Mouse (Mus musculus) CH12.LX (cell line): ENCODE results near the gene Brd3. TPM values are rescaled to one million over a fixed set of nuclear protein-coding genes. Genes with fewer than 3 reads are reported as not detected.

Experiments used
- DNase-seq: peaks from one replicate; pipeline ENCODE4 v3.0.0-alpha.2; 2013; ENCODE audit errors: extremely low read depth
- H3K27ac ChIP-seq: 2 replicates; pipeline ENCODE4 v1.5.1; 2012; ENCODE audit warnings: low read depth, mild to moderate bottlenecking, control low read depth, moderate library complexity; ENCODE audit not compliant: insufficient read depth
- H3K27me3 ChIP-seq: replicated peaks from 2 replicates; pipeline ENCODE3; 2012; ENCODE audit warnings: inconsistent platforms
- H3K36me3 ChIP-seq, 2 experiments: replicated peaks in 1 of 2; 2 replicates each; pipeline versions ENCODE3 to v1.6.1; 2012; ENCODE audit warnings: inconsistent platforms in 1 of 2, low read length in 1 of 2, mild to moderate bottlenecking in 1 of 2, mixed read lengths in 1 of 2, moderate library complexity in 1 of 2; ENCODE audit not compliant: control insufficient read depth in 1 of 2, insufficient read depth in 1 of 2
- H3K4me1 ChIP-seq, 2 experiments: 2 replicates each; pipeline ENCODE4 v1.6.1; 2012; ENCODE audit warnings: inconsistent platforms in 1 of 2, moderate library complexity in 1 of 2; ENCODE audit not compliant: insufficient read depth in 2 of 2, control insufficient read depth in 1 of 2
- H3K4me2 ChIP-seq: 2 replicates; pipeline ENCODE4 v1.6.1; 2012; ENCODE audit warnings: low read depth, mild to moderate bottlenecking, control low read depth; ENCODE audit not compliant: poor library complexity, insufficient read depth, severe bottlenecking
- H3K4me3 ChIP-seq, 3 experiments: fragments of 150-350 bp in 1 of 3; sonication (generic) in 1 of 3; replicated peaks in 1 of 3; 2 replicates each; pipeline versions ENCODE3 to v1.5.1; 2011 to 2012; ENCODE audit warnings: low read depth in 2 of 3, low read length in 2 of 3, mild to moderate bottlenecking in 2 of 3, moderate library complexity in 2 of 3, control low read depth in 1 of 3, improper control_type of control experiment in 1 of 3, inconsistent platforms in 1 of 3, mixed read lengths in 1 of 3; ENCODE audit not compliant: poor library complexity in 1 of 3
- H3K79me2 ChIP-seq: replicated peaks from 2 replicates; pipeline ENCODE4 v1.6.1; 2012; ENCODE audit warnings: mild to moderate bottlenecking, moderate library complexity; ENCODE audit not compliant: control insufficient read depth, poor library complexity, insufficient read depth, severe bottlenecking; ENCODE audit errors: extremely low read depth
- H3K9ac ChIP-seq: 2 replicates; pipeline ENCODE4 v1.6.1; 2012; ENCODE audit warnings: low read depth, mild to moderate bottlenecking, control low read depth, moderate library complexity; ENCODE audit not compliant: insufficient read depth
- H3K9me3 ChIP-seq: replicated peaks from 2 replicates; pipeline ENCODE3; 2012; ENCODE audit warnings: low read length, inconsistent platforms, mixed read lengths
- BHLHE40 ChIP-seq: IDR thresholded peaks from 2 replicates; pipeline ENCODE4 v1.6.1; 2011; ENCODE audit warnings: mild to moderate bottlenecking, low read depth, low read length, improper control_type of control experiment
- CHD1 ChIP-seq: IDR thresholded peaks from 2 replicates; pipeline ENCODE4 v1.6.1; 2012; ENCODE audit warnings: low read depth, low read length, improper control_type of control experiment, inconsistent platforms
- CHD2 ChIP-seq: IDR thresholded peaks from 2 replicates; pipeline ENCODE4 v1.6.1; 2011; ENCODE audit warnings: low read length, improper control_type of control experiment
- CTCF ChIP-seq, 2 experiments: IDR thresholded peaks in 1 of 2; conservative IDR thresholded peaks in 1 of 2; 2 replicates each; pipeline ENCODE4 v1.5.1; 2011 to 2012; ENCODE audit warnings: low read depth in 2 of 2, low read length in 2 of 2, improper control_type of control experiment in 1 of 2, inconsistent platforms in 1 of 2, mild to moderate bottlenecking in 1 of 2, moderate library complexity in 1 of 2
- MAFK ChIP-seq: IDR thresholded peaks from 2 replicates; pipeline ENCODE4 v1.6.1; 2011; ENCODE audit warnings: low read length, improper control_type of control experiment; ENCODE audit not compliant: insufficient replicate concordance
- MAZ ChIP-seq: IDR thresholded peaks from 2 replicates; pipeline ENCODE4 v1.6.1; 2012; ENCODE audit warnings: low read depth, mild to moderate bottlenecking, inconsistent platforms, low read length, improper control_type of control experiment, moderate library complexity
- MEF2A ChIP-seq: IDR thresholded peaks from 2 replicates; pipeline ENCODE4 v1.6.1; 2014; ENCODE audit warnings: low read depth, mild to moderate bottlenecking, inconsistent platforms, low read length, improper control_type of control experiment, borderline replicate concordance
- MXI1 ChIP-seq: IDR thresholded peaks from 2 replicates; pipeline ENCODE4 v1.6.1; 2011; ENCODE audit warnings: mild to moderate bottlenecking, low read depth, low read length, improper control_type of control experiment
- NRF1 ChIP-seq: IDR thresholded peaks from 2 replicates; pipeline ENCODE4 v1.6.1; 2014; ENCODE audit warnings: low read depth, mild to moderate bottlenecking, inconsistent platforms, low read length, improper control_type of control experiment, moderate library complexity
- PAX5 ChIP-seq: IDR thresholded peaks from 2 replicates; pipeline ENCODE4 v1.6.1; 2012; ENCODE audit warnings: low read length, inconsistent platforms, mixed read lengths
- RCOR1 ChIP-seq: conservative IDR thresholded peaks from 2 replicates; pipeline ENCODE4 v1.6.1; 2012; ENCODE audit warnings: low read depth, mild to moderate bottlenecking, inconsistent platforms, low read length, improper control_type of control experiment
- TCF12 ChIP-seq: IDR thresholded peaks from 2 replicates; pipeline ENCODE4 v1.6.1; 2014; ENCODE audit warnings: low read depth, mild to moderate bottlenecking, inconsistent platforms, low read length, improper control_type of control experiment
- UBTF ChIP-seq: IDR thresholded peaks from 2 replicates; pipeline ENCODE4 v1.6.1; 2012; ENCODE audit warnings: low read depth, mild to moderate bottlenecking, inconsistent platforms, low read length, improper control_type of control experiment, moderate library complexity
- dilution Hi-C: fragments of 300-500 bp; cut with MboI; formaldehyde crosslinking; loops from 2 replicates; pipeline ENCODE4 v1.14.3; 2020; ENCODE audit warnings: low sequenced_read_pairs; ENCODE audit not compliant: extremely low pct_unique_long_range_greater_than_20kb, extremely low pct_ligation_motif_present
- in situ Hi-C: fragments of 300-500 bp; cut with MboI; formaldehyde crosslinking; loops from 3 replicates; pipeline ENCODE4 v1.14.3; 2019; ENCODE audit warnings: low sequenced_read_pairs, low pct_ligation_motif_present, low pct_unique_long_range_greater_than_20kb, mixed read lengths
- polyA plus RNA-seq: library from polyadenylated mRNA; unstranded; fragments of >175 nt; gene quantifications from 2 replicates; pipeline ENCODE4 v1.2.1, GENCODE M21; 2012; ENCODE audit warnings: low read depth; ENCODE audit not compliant: insufficient read length
- total RNA-seq, 2 experiments: library from RNA; depleted of rRNA; stranded (reverse); fragments of 300-350 nt in 1 of 2; fragments of >200 nt in 1 of 2; gene quantifications; 2 replicates each; pipeline ENCODE4 v1.2.3; 2012 to 2014

Brd3 gene
- total and polyA plus RNA-seq, 3 experiments = 2.5 to 17.1 (median 6.6) TPM

DNA sequence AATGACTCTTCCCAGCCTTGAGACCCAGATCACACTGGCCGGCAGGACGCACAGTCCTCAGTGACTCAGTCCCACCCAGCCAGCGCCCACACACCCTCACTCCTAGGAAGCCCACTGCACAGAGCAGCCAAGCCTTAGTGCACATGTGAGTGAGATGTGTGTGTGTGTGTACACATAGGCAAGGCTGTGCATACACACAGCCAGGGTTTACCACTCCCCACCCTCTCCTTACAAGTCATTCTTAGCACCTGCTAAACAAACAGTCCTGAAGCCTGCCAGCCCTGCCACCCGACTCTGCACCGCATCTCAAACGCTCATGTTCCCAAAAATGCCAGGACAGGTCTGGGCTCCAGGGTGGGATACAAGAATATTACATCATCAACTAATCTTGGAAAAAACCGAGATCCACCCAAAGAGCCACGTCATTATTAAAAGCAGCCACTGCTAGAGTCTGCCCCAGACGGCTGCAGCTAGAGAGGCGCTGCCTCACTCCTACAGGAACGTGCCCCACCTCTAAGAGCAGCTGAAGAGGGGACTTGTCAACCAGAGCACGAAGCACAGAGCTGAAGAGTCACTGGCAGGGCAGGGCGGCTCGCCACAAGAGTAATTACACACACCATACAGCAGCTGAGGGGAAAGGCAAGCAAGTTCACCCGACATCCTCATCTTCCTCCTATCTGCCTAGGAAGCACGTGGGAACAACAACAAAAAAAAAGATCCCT lies 93.4 kb downstream of the Brd3 start (continued):
- TF ChIP-seq UBTF (0 out of 2 replicates have a peak, but pooled peaks have one; percentile 58), CHD1 (no peak), RCOR1 (no peak)

DNA sequence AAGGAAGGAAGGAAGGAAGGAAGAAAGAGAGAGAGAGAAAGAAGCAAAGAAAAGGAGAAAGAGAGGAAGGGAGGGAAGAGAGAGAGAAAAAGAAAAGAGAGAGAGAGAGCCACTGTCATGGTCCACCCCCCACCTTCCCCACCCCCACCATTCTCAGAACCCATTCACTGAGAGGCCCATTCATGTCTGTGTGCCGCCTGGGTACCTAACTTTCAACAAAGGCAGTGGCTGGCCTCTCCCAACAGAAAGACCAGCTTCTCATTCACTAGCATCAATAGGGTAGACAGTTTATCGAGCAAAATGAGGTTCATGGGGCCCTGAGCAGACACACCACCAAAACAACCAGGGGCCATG lies 93.9 kb downstream of the Brd3 start:
- in situ Hi-C loops (no loop called here), dilution Hi-C loops (no loop called here)
- peak overlapping the region; percentile 94 for H3K27ac ChIP-seq

GRCm38 (mm10) chr2:27412245-27412800 lies 95.1 kb downstream of the Brd3 start:
- peaks cover 0 to 17% of the 10 kb centered on the region in 2 experiments for H3K36me3 ChIP-seq
- in situ Hi-C loops (no loop called here), dilution Hi-C loops (no loop called here)
- TF ChIP-seq PAX5 = no peak
- TF ChIP-seq MEF2A = 0 out of 2 replicates have a peak, but pooled peaks have one; percentile 20
- 0 out of 2 replicates have a peak, but pooled peaks have one; percentile 26 for TF ChIP-seq TCF12
- peak overlapping the region; percentile 58 for H3K9ac ChIP-seq
- no peaks in the 10 kb centered on the region for H3K9me3 ChIP-seq
- H3K27me3 ChIP-seq = no peaks in the 10 kb centered on the region
- peak overlapping the region; percentile 46 to 67 (median 52) for H3K4me3 ChIP-seq
- peaks cover 30 to 75% of the 10 kb centered on the region in 2 experiments for H3K4me1 ChIP-seq
- peak overlapping the region; percentile 62 for H3K4me2 ChIP-seq
- H3K79me2 ChIP-seq = peaks cover 86% of the 10 kb centered on the region
- no peak for DNase-seq
- H3K27ac ChIP-seq = peak overlapping the region; percentile 98

More for the DNA sequence above, 93.9 kb downstream of the Brd3 start:
- peaks cover 86% of the 10 kb centered on the region for H3K79me2 ChIP-seq
- no peaks in the 10 kb centered on the region for H3K9me3 ChIP-seq
- no peaks in the 10 kb centered on the region for H3K27me3 ChIP-seq
- H3K9ac ChIP-seq = peak overlapping the region; percentile 58
- peaks cover 0 to 18% of the 10 kb centered on the region in 2 experiments for H3K36me3 ChIP-seq
- H3K4me2 ChIP-seq = peak overlapping the region; percentile 89
- DNase-seq = no peak
- peaks cover 30 to 75% of the 10 kb centered on the region in 2 experiments for H3K4me1 ChIP-seq
- peak overlapping the region; percentile 33 to 61 (median 40) for H3K4me3 ChIP-seq
- no peak for TF ChIP-seq NRF1
- peak; percentile 86 for TF ChIP-seq CHD2
- 0 out of 2 replicates have a peak, but pooled peaks have one; percentile 37 for TF ChIP-seq MAZ
- TF ChIP-seq MEF2A = 0 out of 2 replicates have a peak, but pooled peaks have one; percentile 4
- TF ChIP-seq CTCF (conservative IDR thresholded peaks at IDR 0.05 in 1 of 2, IDR thresholded peaks at IDR 0.05 in 1 of 2; ENCODE audit: low read depth in 2 of 2, low read length in 2 of 2) = no peak
- 0 out of 2 replicates have a peak, but pooled peaks have one; percentile 18 for TF ChIP-seq BHLHE40
- 0 out of 2 replicates have a peak, but pooled peaks have one; percentile 49 for TF ChIP-seq MXI1
- TF ChIP-seq MAFK = 0 out of 2 replicates have a peak, but pooled peaks have one; percentile 6
